Mouse (Mus musculus) G1E (cell line): ENCODE data around the gene Prtn3. TPM values are rescaled to one million over a fixed set of nuclear protein-coding genes. Genes with fewer than 3 reads are reported as not detected.

Experiments used
- ATAC-seq: 2 replicates; pipeline ENCODE4 v1.8.0; 2016; ENCODE audit warnings: mild to moderate bottlenecking; ENCODE audit not compliant: insufficient number of reproducible peaks, poor library complexity, low FRiP score, severe bottlenecking; ENCODE audit errors: extremely low read depth
- DNase-seq: peaks from one replicate; pipeline ENCODE4 v3.0.0; 2012; ENCODE audit warnings: low spot score
- H3K27me3 ChIP-seq: 2 replicates; pipeline ENCODE4 v1.6.1; 2012; ENCODE audit warnings: mild to moderate bottlenecking, low read length, inconsistent platforms; ENCODE audit not compliant: insufficient read depth
- H3K36me3 ChIP-seq: replicated peaks from 2 replicates; pipeline ENCODE3; 2012; ENCODE audit warnings: mild to moderate bottlenecking, inconsistent platforms
- H3K4me1 ChIP-seq: 2 replicates; pipeline ENCODE4 v1.6.1; 2012; ENCODE audit warnings: low read depth, low read length, inconsistent platforms, mixed read lengths; ENCODE audit not compliant: insufficient read depth
- H3K4me3 ChIP-seq: 2 replicates; pipeline ENCODE4 v1.5.1; 2012; ENCODE audit warnings: low read depth, mild to moderate bottlenecking, inconsistent platforms, low read length, moderate library complexity, mixed read lengths
- H3K9me3 ChIP-seq: replicated peaks from 2 replicates; pipeline ENCODE4 v1.6.1; 2012; ENCODE audit warnings: inconsistent platforms
- CTCF ChIP-seq: IDR thresholded peaks from 2 replicates; pipeline ENCODE4 v1.5.1; 2012; ENCODE audit warnings: low read depth, low read length, inconsistent platforms, mixed read lengths
- GATA1 ChIP-seq: IDR thresholded peaks from 2 replicates; pipeline ENCODE4 v1.6.1; 2012; ENCODE audit warnings: borderline replicate concordance, low read length, inconsistent platforms, mixed read lengths
- GATA2 ChIP-seq: IDR thresholded peaks from 2 replicates; pipeline ENCODE4 v1.6.1; 2012; ENCODE audit warnings: low read depth, low read length, inconsistent platforms, borderline replicate concordance
- POLR2AphosphoS5 ChIP-seq: IDR thresholded peaks from 2 replicates; pipeline ENCODE4 v1.6.1; 2012; ENCODE audit warnings: low read depth, low read length, inconsistent platforms; ENCODE audit not compliant: insufficient replicate concordance
- TAL1 ChIP-seq: conservative IDR thresholded peaks from 2 replicates; pipeline ENCODE4 v1.6.1; 2012; ENCODE audit warnings: low read depth, low read length, inconsistent platforms, mixed read lengths
- polyA plus RNA-seq: library from polyadenylated mRNA; stranded (reverse); fragments of >175 nt; gene quantifications from 2 replicates; pipeline ENCODE4 v1.2.3, GENCODE M21; 2012
- total RNA-seq, 2 experiments: library from RNA; stranded (forward) in 1 of 2; stranded (reverse) in 1 of 2; fragments of 200-1000 nt in 1 of 2; fragments of >200 nt in 1 of 2; fragmentation: Nextera tagmentation in 1 of 2; gene quantifications; 2 replicates each; pipeline ENCODE4 v1.2.3; 2014 to 2017

The Prtn3 gene
- total and polyA plus RNA-seq, 3 experiments: 0.49 to 2.0 TPM; not detected in 1

DNA sequence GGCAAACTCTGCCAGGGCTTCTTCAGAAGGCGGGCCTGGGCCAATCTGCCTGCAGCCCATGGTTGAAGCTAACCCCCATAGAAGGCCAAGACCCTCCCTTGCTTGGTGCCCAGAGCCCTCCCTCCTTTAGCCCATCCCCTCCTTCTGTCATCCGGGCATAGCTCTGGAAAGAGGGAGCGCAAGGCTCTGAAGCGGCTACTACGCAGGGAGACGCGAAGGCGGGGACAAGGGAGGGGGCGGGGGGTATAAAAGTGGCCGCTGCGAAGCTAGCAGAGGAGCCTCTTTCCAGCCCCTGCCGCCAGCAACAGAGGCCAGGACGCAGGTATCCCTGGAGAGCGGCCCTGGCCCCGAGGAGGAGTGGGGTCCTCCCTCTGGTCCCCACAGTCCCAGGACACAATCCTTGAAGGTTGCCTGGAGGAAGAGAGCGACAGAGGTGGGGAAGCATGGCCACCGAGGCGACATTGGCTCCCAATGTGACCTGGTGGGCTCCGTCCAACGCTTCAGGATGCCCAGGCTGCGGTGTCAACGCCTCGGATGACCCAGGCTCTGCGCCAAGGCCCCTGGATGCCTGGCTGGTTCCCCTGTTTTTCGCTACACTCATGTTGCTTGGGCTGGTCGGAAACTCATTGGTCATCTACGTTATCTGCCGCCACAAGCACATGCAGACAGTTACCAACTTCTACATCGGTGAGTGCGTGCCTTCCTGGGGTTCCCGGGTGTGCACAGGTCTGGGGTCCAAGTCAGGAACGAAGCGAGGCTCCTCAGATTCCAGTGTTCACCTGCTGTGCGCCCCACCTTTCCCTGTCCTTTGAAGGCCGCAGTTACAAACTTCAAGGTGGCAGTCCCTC, 44.2 kb downstream of the Prtn3 start:
- DNase-seq (no peak), ATAC-seq (no peak)
- Histone ChIP-seq H3K4me3 (no peak overlapping the region), H3K36me3 (peaks cover 10% of the 10 kb centered on the region), H3K27me3 (no peaks in the 10 kb centered on the region; the same call in 1 of the 2 replicates), H3K9me3 (peaks cover 15% of the 10 kb centered on the region), H3K4me1 (peaks cover 73% of the 10 kb centered on the region)
- TF ChIP-seq TAL1 (no peak), POLR2AphosphoS5 (no peak), CTCF (no peak), GATA1 (no peak), GATA2 (no peak)

DNA sequence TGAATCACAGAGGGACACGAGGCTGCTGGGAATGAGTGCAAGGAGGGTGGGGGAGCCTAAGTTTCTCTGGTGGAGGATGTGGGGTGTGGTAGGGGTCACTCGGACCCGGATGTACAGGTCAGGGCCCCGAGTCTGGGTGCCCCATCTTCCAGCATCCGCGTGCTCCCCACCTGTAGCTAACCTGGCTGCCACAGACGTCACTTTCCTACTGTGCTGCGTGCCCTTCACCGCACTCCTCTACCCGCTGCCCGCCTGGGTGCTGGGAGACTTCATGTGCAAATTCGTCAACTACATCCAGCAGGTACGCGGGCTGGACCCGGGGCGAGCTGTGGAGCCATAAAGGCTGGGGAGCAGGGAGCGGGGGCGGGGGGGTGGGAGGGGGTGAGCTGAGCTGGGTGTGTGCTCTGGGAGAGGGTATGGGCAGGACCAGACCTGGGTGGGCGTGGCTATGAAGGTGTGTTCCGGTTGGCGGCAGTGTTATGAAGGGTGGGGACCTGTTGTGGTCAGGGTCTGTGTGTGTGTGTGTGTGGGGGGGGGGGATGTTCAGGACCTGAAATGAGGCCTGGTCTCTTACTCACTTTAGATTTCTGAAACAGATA, 45.1 kb downstream of the Prtn3 start:
- Histone ChIP-seq H3K4me1 (peaks cover 66% of the 10 kb centered on the region), H3K36me3 (peaks cover 3% of the 10 kb centered on the region), H3K4me3 (peak overlapping the region; percentile 54; the same call in 1 of the 2 replicates), H3K27me3 (no peaks in the 10 kb centered on the region; the same call in 1 of the 2 replicates), H3K9me3 (peaks cover 15% of the 10 kb centered on the region)
- no peak for DNase-seq
- no peak for TF ChIP-seq POLR2AphosphoS5
- no peak for TF ChIP-seq GATA2
- TF ChIP-seq CTCF: no peak
- TF ChIP-seq GATA1: no peak
- no peak for TF ChIP-seq TAL1
- no peak for ATAC-seq

DNA sequence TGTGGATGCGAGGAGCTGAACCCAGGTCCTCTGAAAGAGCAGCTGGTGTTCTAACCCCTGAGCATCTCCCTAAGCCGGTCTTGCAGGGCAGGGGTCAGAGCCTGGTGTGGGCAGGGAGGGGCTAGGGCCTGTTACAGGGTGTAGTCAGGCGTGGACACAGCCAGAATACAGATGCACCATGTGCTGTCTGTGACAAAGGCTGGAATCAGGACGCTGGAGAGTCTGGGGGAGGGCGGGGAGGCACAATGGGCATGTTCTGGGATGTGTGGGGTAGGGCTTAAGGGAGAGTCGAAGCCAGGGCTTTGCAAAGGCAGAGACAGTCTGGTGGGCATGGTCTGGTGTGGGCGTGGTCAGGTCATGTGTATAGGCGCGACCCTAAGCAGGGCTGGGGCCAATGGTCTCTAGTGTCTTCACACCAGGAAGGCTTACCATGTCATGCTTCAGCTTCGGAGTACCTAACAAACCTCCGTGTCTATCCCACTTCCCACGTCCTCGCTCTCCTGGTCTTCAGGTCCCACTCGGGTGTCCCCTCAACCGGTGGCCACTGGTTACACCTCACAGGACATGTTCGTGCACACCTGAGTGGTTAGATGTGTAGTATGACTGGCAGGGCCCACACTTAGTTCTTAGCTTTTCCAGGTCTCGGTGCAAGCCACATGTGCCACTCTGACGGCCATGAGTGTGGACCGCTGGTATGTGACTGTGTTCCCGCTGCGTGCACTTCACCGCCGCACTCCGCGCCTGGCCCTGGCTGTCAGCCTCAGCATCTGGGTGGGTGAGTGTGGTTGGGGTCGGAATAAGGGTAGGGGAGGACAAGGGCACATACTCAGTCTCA, 46.0 kb downstream of the Prtn3 start:
- peaks cover 1% of the 10 kb centered on the region for H3K36me3 ChIP-seq
- 0 out of 2 replicates have a peak overlapping the region, but pooled peaks have one; percentile 26 for H3K4me3 ChIP-seq
- no peaks in the 10 kb centered on the region; the same call in 1 of the 2 replicates for H3K27me3 ChIP-seq
- ATAC-seq: no peak
- TF ChIP-seq TAL1 (no peak), POLR2AphosphoS5 (no peak), GATA2 (no peak)
- H3K4me1 ChIP-seq: peaks cover 62% of the 10 kb centered on the region
- H3K9me3 ChIP-seq: peaks cover 15% of the 10 kb centered on the region
- DNase-seq: no peak

DNA sequence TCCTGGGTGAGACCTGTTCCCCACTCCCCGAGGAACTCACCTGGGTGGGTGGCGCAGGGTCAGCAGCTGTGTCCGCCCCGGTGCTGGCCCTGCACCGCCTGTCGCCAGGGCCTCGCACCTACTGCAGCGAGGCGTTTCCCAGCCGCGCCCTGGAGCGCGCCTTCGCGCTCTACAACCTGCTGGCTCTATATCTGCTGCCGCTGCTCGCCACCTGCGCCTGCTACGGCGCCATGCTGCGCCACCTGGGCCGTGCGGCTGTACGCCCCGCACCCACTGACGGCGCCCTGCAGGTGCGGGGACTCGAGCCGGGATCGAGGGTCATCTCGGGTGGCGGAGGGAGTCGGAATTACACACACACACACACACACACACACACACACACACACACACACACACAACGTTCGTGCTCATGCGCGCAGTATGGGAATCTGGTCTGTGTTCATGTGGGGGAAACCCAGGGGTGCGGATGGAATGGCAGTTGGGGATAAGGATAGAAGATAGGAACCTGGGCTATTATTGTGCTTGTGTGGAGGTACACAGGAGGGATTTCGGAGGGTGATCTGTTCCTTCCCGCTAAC, 46.8 kb downstream of the Prtn3 start, which contains the start of gene R3hdm4:
TSS of gene R3hdm4 (minus strand) at position 251 of the 578 bp plus-strand sequence.
- peak within 1 kb of the TSS; percentile 26; the same call in 1 of the 2 replicates for H3K4me3 ChIP-seq

DNA sequence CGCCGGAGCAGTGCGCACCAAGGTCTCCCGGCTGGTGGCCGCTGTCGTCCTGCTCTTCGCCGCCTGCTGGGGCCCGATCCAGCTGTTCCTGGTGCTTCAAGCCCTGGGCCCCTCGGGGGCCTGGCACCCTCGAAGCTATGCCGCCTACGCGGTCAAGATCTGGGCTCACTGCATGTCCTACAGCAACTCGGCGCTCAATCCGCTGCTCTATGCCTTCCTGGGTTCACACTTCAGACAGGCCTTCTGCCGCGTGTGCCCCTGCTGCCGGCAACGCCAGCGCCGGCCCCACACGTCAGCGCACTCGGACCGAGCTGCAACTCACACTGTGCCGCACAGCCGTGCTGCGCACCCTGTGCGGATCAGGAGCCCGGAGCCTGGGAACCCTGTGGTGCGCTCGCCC, 47.3 kb downstream of the Prtn3 start:
- Histone ChIP-seq H3K27me3 (no peaks in the 10 kb centered on the region; the same call in 1 of the 2 replicates), H3K4me1 (peaks cover 64% of the 10 kb centered on the region), H3K4me3 (no peak overlapping the region), H3K9me3 (peaks cover 15% of the 10 kb centered on the region), H3K36me3 (no peaks in the 10 kb centered on the region)
- DNase-seq (no peak), ATAC-seq (no peak)
- TF ChIP-seq POLR2AphosphoS5 (no peak), CTCF (no peak), GATA1 (no peak), TAL1 (no peak), GATA2 (no peak)

More for the DNA sequence above, 46.8 kb downstream of the Prtn3 start, which contains the start of gene R3hdm4:
- peaks cover 61% of the 10 kb centered on the region for H3K4me1 ChIP-seq
- no peaks in the 10 kb centered on the region for H3K36me3 ChIP-seq
- H3K27me3 ChIP-seq: no peaks in the 10 kb centered on the region; the same call in 1 of the 2 replicates
- peaks cover 15% of the 10 kb centered on the region for H3K9me3 ChIP-seq
- no peak for DNase-seq
- ATAC-seq: no peak
- TF ChIP-seq CTCF (no peak), TAL1 (no peak), POLR2AphosphoS5 (no peak), GATA2 (no peak), GATA1 (no peak)
